ENCODE assay signal across 14 mouse cellular contexts in the genomic region with DNA sequence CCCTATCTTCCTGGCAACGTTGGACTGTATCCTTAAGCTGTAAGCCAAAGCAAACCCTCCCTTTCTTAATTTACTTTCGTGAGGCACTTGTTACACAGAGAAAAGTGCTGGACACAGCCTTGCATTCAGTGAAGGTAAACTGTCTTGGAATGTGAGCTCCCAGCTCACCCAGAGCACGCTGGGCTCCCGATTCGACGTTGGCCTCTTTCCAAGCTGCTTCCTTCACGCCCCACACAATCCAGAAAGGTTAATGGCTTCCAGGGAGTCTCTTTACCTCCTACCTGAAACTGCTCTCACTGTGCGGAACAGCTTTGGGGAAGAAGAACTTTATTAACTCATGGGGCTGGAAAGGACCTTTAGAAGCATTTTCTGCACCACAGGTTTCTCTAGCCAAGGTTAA.
DNase-seq lines count a peak whose midpoint lies in the region; ATAC-seq and TF ChIP-seq lines count a peak whose summit lies in the region.
"Had no signal": no experiment of that assay in that cellular context is flagged by ENCODE, and none has a peak within 500 bp of the region (broad histone marks: within the 10 kb centered on the region; RNA-seq: fewer than 3 reads in every experiment).

No protein-coding gene starts in this region.

- no peak overlapping the region for H3K4me2 ChIP-seq in forebrain, postnatal 0 days (ENCODE audit: low read depth)
- H3K4me2 ChIP-seq: forebrain, embryonic 13.5 days; heart, embryonic 15.5 days; hindbrain, embryonic 13.5 days; midbrain, embryonic 12.5 days; neural tube, embryonic 15.5 days had no signal

- ATAC-seq in forebrain, postnatal 0 days = no peak
- ATAC-seq: activated CD4-positive, CD25-positive, alpha-beta regulatory T cell, adult 4 months; forebrain, embryonic 13.5 days had no signal

- peaks cover 49% of the 10 kb centered on the region for H3K4me1 ChIP-seq in heart, embryonic 10.5 days
- no peaks in the 10 kb centered on the region for H3K4me1 ChIP-seq in forebrain, postnatal 0 days (ENCODE audit: insufficient read depth)

- H3K4me3 ChIP-seq in heart, embryonic 10.5 days = no peak overlapping the region
- H3K4me3 ChIP-seq in forebrain, postnatal 0 days (ENCODE audit: low read depth, low read length) = no peak overlapping the region
- H3K4me3 ChIP-seq: forebrain, embryonic 13.5 days; heart, embryonic 15.5 days; hindbrain, embryonic 13.5 days; midbrain, embryonic 12.5 days; neural tube, embryonic 15.5 days had no signal

- 72% methylated on average over 8 of the region's 8 CpGs for WGBS in heart, embryonic 10.5 days
- 60% methylated on average over 8 of the region's 8 CpGs for WGBS in forebrain, postnatal 0 days

- DNase-seq in heart, embryonic 10.5 days (ENCODE audit: low spot score) = no peak
- DNase-seq in heart, adult 11 months = no peak
- peak; percentile 7 for DNase-seq in brain, adult 2 months (ENCODE audit: low read depth, low spot score)
- DNase-seq in kidney, postnatal 14 days = peak; percentile 49
- peak; percentile 44 for DNase-seq in lung, postnatal 10 days
- no peak for DNase-seq in adrenal gland, postnatal 36 days
- no peak for DNase-seq in forebrain, postnatal 0 days
- DNase-seq: thymus, postnatal 14 days had no signal

- H3K27me3 ChIP-seq in heart, embryonic 10.5 days (ENCODE audit: insufficient read depth, poor library complexity, severe bottlenecking) = no peaks in the 10 kb centered on the region
- H3K27me3 ChIP-seq in forebrain, postnatal 0 days (ENCODE audit: insufficient read depth, low read length) = no peaks in the 10 kb centered on the region
- H3K27me3 ChIP-seq: forebrain, embryonic 13.5 days; heart, embryonic 15.5 days; hindbrain, embryonic 13.5 days; midbrain, embryonic 12.5 days had no signal

- no peak overlapping the region for H3K9ac ChIP-seq in forebrain, postnatal 0 days
- H3K9ac ChIP-seq: forebrain, embryonic 13.5 days; heart, embryonic 15.5 days; hindbrain, embryonic 13.5 days; midbrain, embryonic 12.5 days; neural tube, embryonic 15.5 days had no signal

- no peaks in the 10 kb centered on the region for H3K36me3 ChIP-seq in heart, embryonic 10.5 days
- H3K36me3 ChIP-seq in forebrain, postnatal 0 days (ENCODE audit: insufficient read depth) = no peaks in the 10 kb centered on the region
- H3K36me3 ChIP-seq: heart, embryonic 15.5 days; hindbrain, embryonic 13.5 days; midbrain, embryonic 12.5 days; neural tube, embryonic 15.5 days had no signal

- no peak for TF ChIP-seq CTCF in forebrain, postnatal 0 days (IDR thresholded peaks at IDR 0.05; ENCODE audit: low read depth)

- 0 out of 2 replicates have a peak, but pooled peaks cover 4% of the 10 kb centered on the region for H3K9me3 ChIP-seq in heart, embryonic 10.5 days
- no peaks in the 10 kb centered on the region for H3K9me3 ChIP-seq in forebrain, postnatal 0 days (ENCODE audit: low read length)
- H3K9me3 ChIP-seq: forebrain, embryonic 13.5 days; heart, embryonic 15.5 days; hindbrain, embryonic 13.5 days; midbrain, embryonic 12.5 days; neural tube, embryonic 15.5 days had no signal

- H3K27ac ChIP-seq in heart, embryonic 10.5 days = peak overlapping the region; percentile 18; the same call in 1 of the 2 replicates
- no peak overlapping the region for H3K27ac ChIP-seq in forebrain, postnatal 0 days (ENCODE audit: low read depth, low read length)
- H3K27ac ChIP-seq: forebrain, embryonic 13.5 days; heart, embryonic 15.5 days; hindbrain, embryonic 13.5 days; midbrain, embryonic 12.5 days; neural tube, embryonic 15.5 days had no signal

Comparison
In these comparisons a context has a peak if more than half of its experiments do, and no peak if none do; other contexts are left out.
1. DNase-seq: peak in brain, adult 2 months (single experiment), kidney, postnatal 14 days (single experiment) and lung, postnatal 10 days (single experiment); none in heart, embryonic 10.5 days (single experiment), heart, adult 11 months (single experiment), adrenal gland, postnatal 36 days (0 of 2) and forebrain, postnatal 0 days (single experiment).